Mouse (Mus musculus): ENCODE results near the gene Slc29a3. TPM values are rescaled to one million over a fixed set of nuclear protein-coding genes. Genes with fewer than 3 reads are reported as not detected.

Slc29a3 gene
- total RNA-seq, 2 experiments from 2014 or later: 14.6 to 18.3 TPM

DNA sequence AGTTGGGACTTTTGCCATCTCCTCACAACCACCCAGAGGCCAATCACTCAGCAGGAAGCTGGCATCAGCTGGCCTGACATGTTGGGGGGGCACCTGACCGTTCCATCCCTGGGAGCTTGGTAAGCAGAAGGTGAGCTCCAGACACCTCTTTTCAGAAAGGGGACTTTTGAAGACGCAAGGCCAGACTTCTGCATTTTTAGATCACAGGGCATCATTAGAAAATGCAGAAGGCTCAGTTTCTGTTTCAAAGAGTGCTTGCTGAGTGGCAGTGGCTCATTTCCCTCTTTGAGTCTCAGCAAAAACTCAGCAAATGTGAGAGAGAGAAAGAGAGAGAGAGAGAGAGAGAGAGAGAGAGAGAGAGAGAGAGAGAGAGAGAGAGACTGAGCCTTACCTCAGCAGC lies 47.5 kb downstream of the Slc29a3 start:
- Histone ChIP-seq H3K4me3 (no peak overlapping the region), H3K27ac (no peak overlapping the region)
- no peak for TF ChIP-seq CTCF (conservative IDR thresholded peaks at IDR 0.05)
- no peak for DNase-seq (ENCODE audit: low spot score in 2 of 2)

DNA sequence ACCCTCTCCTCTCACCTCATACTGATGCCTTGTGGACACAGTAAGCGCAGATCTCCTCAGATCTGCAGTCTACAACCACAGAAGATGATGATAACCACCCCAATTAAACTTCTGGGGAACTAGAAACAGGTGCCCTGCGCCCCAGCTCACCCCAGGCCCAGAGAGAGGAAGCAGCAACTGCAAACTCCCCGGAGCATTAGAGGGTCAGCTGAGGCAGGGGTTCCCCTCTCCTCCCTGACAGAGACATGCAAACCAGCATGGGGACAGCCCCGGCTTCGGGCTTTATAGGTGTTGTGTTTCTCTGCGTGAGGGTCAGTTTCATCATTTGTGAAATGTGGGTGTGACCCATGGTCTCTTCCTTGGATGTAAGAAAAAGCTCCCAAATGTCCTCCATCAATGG lies 54.8 kb downstream of the Slc29a3 start:
- DNase-seq (ENCODE audit: low spot score in 2 of 2): no peak
- Histone ChIP-seq H3K27ac (no peak overlapping the region), H3K4me3 (no peak overlapping the region)
- TF ChIP-seq CTCF (conservative IDR thresholded peaks at IDR 0.05): no peak

DNA sequence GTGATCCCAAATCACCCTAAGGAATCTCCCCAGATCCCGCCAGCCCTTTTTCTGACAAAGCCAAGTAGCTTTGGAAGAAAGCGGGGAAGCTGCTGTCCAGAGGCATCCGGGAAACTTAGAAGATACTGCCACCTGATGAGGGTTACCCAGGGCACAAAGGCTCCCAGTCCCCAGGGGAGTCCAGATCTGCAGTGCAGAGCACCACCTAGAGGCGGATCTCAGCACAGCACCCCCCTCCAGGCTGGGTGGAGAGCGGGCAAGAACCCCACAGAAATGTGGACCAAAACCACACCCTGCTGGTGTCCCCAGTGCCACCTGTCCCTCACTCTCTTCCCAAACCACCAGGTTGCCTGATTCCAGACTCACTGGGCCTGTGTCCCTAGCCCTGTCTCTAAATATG lies 55.6 kb downstream of the Slc29a3 start:
- no peak overlapping the region for H3K4me3 ChIP-seq
- no peak overlapping the region for H3K27ac ChIP-seq
- DNase-seq (ENCODE audit: low spot score in 2 of 2): peak; percentile 38 to 82
- TF ChIP-seq CTCF (conservative IDR thresholded peaks at IDR 0.05): peak; percentile 99

DNA sequence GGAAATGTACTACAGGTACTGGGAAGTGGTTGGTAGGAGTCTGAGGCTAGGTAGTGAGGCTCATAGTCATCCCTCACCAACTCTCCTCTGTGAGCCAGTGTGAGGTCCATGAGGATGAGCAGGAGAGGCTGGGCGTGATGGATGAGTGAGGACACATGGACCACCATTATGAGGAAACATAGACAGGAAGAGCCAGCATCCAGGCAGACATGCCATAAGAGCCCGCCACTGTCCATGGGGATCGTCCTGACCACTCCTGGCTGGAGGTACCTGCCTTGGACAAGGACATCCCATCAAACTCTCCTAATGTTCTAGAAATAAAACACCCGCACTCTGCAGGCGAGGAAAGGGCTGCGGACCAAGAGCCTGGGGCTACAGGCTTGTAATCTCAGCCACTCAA lies 56.2 kb downstream of the Slc29a3 start, which contains the start of gene Cdh23:
Cdh23 (minus strand) TSS at position 101 of the 400 bp plus-strand sequence.
- no peak for TF ChIP-seq CTCF (conservative IDR thresholded peaks at IDR 0.05)
- Histone ChIP-seq H3K4me3 (no peak within 1 kb of the TSS), H3K27ac (no peak within 1 kb of the TSS)
- no peak for DNase-seq (ENCODE audit: low spot score in 2 of 2)

DNA sequence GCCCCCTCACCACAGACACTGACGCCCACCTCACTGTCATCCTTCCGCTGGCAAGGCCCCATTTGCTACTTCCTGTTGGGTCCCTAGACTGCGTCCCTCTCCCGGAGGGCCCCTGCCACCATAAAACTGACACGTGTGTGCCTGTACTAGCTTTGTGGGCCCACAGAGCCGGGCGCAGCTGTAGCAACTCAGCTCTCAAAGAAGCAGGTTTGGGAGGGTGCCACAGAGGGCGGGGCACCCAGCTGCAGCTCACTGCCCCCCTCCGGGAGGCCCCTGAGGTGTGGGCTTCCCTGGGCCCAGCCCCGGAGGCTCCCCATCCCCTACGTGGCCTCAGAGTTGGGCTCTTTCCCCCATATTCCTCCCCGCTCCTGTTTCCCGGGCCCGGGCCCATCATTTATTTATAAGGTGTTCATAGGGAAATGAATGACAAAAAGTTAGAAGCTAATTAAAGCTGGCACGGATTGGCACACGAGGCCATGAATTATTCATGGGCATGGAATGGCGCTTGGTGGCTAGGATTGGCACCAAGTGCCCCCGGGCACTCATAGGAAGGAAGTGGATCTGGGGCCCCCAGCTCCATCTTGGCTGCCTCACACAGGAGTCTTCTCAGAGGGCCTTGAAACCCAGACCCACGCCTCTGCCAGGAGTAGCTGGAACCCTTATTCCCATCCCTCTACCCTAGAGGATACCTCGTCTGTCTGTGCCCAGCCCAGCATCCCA lies 60.8 kb downstream of the Slc29a3 start:
- H3K27ac ChIP-seq: no peak overlapping the region
- H3K4me3 ChIP-seq: no peak overlapping the region
- TF ChIP-seq CTCF (conservative IDR thresholded peaks at IDR 0.05): no peak
- DNase-seq (ENCODE audit: low spot score in 2 of 2): no peak

DNA sequence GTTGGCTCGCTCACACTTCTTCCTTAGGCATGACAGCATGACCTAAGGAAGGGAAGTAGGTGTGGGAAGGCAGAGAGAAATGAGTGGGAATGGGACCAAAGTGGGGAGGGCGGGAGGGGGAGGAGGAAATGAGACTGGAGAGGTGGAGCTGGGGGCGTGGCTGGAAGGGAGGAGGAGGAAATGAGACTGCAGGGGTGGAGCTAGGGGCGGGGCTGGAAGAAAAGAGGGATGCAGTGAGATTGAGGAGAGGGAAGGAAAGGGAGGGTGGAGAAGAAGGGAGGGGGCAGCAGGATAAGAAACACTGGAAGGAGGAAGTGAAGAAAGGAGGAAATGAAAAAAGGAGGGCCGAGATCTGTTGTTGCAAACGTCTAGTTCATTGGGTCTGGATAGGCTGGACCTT lies 61.6 kb downstream of the Slc29a3 start:
- no peak for DNase-seq (ENCODE audit: low spot score in 2 of 2)
- Histone ChIP-seq H3K4me3 (no peak overlapping the region), H3K27ac (no peak overlapping the region)
- TF ChIP-seq CTCF (conservative IDR thresholded peaks at IDR 0.05): no peak

DNA sequence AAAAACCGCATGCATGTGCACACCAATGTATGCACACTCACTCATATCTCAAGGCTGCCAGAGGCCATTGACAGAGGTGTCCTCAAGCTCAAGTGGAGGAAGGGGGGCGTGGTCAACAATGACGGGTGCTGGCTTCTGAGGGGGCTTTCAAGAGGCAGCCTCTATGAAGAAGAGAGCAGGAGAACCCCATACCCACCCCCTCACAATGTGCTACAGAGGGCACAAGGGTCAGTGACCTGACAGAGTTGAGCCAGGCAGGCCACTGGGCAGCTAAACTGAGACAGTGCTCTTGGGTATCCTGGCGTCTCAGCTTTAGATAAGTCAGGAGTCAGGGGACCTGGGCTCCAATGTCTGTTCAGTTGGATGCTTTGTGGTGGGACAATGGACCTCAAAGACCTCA lies 63.2 kb downstream of the Slc29a3 start:
- Histone ChIP-seq H3K4me3 (no peak overlapping the region), H3K27ac (no peak overlapping the region)
- no peak for TF ChIP-seq CTCF (conservative IDR thresholded peaks at IDR 0.05)
- no peak for DNase-seq (ENCODE audit: low spot score in 2 of 2)

DNA sequence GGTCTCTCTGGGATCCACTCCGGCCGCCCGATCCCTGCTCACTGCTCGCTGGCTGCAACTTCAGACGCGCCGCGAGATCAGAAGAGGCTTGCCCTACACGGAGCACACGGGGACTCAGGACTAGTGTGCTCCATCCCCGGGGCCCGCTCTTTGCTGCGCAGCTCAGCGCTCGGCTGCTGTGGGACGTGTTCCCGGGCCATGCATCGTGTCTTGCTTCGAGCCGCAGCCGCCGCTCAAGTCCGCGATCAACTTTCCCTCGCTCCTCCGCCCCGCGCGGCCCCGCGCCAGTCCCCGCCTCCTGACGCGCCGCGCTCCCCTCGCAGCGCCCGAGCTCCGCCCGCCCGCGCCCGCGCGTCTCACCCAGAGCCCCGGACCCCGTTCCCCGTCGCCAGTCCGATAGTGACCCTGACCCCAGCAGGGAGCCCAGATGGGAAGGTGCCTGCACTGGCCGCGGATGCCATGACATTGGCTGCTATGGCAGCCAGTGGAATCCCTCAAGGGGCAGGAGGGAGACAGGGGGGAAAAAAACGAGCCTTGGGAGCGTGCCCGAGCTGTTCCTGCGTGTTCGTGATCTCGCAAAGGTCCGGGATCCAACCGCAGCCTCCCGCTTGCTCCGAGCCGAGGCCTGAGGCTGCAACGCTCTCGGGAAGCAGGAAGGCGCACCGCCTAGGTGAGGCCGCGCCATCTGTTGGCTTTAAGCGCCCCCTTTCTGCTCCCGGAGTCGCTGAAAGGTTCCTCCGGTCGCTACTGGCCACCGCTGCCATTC lies 65.4 kb downstream of the Slc29a3 start:
- H3K4me3 ChIP-seq: peak overlapping the region; percentile 64
- peak overlapping the region; percentile 85 for H3K27ac ChIP-seq
- peak; percentile 34 to 55 for DNase-seq (ENCODE audit: low spot score in 2 of 2)
- TF ChIP-seq CTCF (conservative IDR thresholded peaks at IDR 0.05): peak; percentile 81

DNA sequence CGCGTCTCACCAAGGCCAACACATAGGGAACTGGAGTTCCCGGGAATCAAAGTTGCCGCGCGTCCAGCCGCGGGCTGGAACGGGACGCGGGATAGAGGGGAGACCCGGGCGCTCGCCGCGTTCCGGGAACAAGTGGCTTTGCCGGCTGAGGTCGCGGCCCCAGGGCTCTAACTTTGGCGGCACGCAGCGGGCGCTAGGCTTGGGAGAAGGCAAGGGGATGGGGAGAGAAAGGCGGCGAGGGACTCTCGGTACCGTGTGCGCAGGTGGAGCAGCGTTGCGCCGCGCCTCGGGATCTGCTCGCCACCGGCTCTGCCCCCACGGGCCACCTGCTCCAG lies 66.0 kb downstream of the Slc29a3 start:
- no peak for TF ChIP-seq CTCF (conservative IDR thresholded peaks at IDR 0.05)
- DNase-seq (ENCODE audit: low spot score in 2 of 2): no peak
- Histone ChIP-seq H3K27ac (no peak overlapping the region), H3K4me3 (peak overlapping the region; percentile 64)

DNA sequence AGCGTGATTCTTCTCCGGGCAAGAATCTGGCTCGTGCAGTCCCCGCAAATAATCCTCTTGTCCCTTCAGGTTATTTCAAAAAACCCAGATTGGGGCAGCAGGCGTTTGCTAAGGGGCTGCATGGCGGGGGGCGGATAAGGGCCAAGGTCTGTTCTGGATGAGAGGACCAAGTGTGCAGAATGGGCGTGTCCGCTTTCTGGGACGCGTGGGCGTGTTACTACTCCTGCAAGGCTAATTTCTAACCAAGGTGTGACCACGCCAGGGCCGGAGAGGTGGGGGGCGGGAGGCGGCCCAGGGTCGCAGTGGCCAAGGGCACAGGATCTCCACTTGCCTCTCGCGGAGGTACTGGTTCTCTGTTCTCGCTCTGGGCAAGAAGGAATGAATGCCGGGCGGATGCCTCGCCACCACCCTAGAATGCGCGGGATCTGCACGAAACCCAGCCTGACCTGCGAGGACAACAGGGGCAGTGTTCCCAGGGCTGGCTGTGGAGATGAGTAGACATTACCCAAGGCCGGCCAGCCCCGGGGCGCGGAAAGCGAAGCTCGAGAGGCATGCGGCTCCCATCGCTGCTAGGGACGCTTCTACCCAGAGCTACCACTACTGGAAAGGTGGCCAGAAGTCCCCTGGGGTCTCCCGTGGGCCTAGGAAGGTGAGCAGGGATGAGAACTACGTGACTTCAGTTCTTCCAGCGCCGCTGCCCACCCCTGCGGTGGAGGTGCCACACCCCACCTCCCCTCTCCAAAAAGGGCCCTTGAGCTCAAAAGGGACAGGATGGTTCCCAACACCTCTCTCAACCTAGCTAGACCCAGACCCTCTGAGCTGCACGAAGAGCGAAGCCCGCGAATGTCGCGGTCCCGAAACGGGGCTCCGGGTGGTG lies 66.6 kb downstream of the Slc29a3 start:
- Histone ChIP-seq H3K27ac (no peak overlapping the region), H3K4me3 (peak overlapping the region; percentile 64)
- DNase-seq (ENCODE audit: low spot score in 2 of 2): no peak
- TF ChIP-seq CTCF (conservative IDR thresholded peaks at IDR 0.05): no peak

DNA sequence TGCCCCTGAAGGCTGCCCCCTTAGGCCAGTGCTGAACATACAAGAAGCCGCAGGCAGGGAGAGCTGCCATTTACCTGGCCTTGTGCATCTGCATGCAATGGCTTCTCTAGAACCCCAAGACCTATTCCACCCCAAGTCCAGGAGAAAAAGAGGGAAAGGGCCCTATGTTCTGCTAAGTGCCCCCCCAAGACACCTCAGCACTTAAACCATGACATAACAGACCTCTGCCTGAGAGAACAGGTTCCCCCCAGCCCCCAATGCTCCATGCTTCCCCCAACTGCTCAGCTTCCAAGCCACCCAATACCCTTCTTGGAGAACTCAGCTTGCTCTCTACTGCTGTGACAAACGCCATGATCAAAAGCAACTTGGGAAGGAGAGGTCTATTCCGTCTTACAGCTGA lies 73.7 kb downstream of the Slc29a3 start:
- no peak overlapping the region for H3K4me3 ChIP-seq
- H3K27ac ChIP-seq: no peak overlapping the region
- no peak for DNase-seq (ENCODE audit: low spot score in 2 of 2)
- no peak for TF ChIP-seq CTCF (conservative IDR thresholded peaks at IDR 0.05)

DNA sequence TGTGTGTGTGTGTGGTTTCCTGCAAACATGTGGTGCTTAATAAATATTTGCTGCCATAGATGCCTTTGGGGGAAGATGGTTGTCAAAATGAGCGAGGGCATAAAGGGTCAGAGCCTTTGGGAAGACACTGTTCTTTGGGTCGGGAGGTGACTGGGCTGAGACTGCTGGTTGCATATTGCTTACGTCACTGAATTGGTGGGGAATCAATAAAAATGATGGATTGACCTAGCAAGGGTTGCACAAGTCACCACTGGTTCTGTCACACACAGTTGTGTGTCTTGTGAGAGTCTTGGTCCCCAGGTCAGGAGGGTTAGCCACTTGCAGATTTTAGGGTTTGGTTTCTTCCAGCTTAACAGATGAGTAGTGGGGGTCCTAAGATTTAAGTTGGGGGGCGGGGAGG lies 75.3 kb downstream of the Slc29a3 start:
- Histone ChIP-seq H3K4me3 (no peak overlapping the region), H3K27ac (no peak overlapping the region)
- TF ChIP-seq CTCF (conservative IDR thresholded peaks at IDR 0.05): no peak
- DNase-seq (ENCODE audit: low spot score in 2 of 2): no peak

DNA sequence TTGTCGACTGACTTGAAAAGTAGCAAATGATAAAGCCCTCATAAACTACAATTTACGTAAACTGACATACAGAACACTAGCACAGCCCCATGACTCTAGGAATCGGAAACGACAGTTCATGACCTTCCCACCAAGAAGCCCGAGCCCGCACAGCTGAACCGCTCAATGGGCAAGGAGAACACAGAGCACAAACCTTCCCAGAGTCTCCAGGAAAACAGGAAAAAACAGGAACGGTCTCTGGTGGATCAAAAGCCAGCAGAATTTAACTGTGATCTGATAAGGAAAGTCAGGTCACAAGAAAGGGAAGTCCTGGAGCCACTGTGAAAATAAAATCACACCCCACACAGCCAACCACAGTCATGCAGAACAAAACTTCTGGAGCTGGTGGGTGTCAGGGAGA lies 82.4 kb downstream of the Slc29a3 start:
- H3K4me3 ChIP-seq: no peak overlapping the region
- H3K27ac ChIP-seq: no peak overlapping the region
- no peak for TF ChIP-seq CTCF (conservative IDR thresholded peaks at IDR 0.05)
- DNase-seq (ENCODE audit: low spot score in 2 of 2): no peak

Measured in layer of hippocampus, adult 2 months (tissue).